Mouse (Mus musculus): ENCODE results near the gene Arhgef6. TPM values are rescaled to one million over a fixed set of nuclear protein-coding genes. Genes with fewer than 3 reads are reported as not detected.

Gene Arhgef6
- polyA plus RNA-seq (2012; rRNA removed), result 1.8 TPM in 2 replicates

DNA sequence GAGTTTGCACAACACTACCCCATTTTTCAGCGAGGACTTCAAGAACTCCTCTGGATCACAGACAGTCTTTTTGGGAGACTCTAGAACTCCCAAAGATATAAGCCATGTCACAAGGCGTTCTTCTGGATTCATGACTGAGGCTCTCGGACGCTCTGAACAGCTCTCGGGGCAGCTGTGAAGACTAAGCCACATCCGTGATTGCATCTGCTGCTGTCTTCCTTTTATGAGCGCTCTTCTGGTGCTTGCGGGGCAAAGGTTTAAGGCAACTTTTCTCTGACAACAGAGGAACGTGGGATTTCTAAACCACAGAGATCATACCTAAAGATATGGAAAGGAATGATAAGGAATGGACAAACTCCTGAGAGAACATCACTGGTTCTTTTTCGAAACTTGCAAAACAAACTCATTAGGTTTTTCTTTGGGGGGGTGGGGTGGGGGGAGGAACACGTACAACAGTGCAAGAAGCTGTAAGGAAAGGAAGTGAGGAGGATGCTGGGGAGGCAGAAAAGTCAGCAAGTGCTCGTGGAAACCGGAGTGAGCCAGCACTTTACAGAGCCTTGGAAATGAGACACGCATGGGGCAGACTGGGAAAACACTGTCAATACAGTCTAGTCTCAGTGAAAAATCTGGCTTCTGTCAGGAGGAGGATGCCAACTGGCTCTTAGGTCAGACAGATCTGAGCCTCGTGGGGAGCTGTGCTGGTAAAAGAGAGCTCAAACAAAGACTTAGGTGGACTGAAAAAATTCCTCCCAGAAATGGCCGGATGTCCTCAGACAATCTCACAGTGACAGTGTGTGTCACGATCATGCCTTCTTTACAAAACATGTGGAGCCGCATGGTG lies at the start of gene Arhgef6:
Gene Arhgef6 (minus strand): TSS at position 359 of the 841 bp plus-strand sequence.

DNA sequence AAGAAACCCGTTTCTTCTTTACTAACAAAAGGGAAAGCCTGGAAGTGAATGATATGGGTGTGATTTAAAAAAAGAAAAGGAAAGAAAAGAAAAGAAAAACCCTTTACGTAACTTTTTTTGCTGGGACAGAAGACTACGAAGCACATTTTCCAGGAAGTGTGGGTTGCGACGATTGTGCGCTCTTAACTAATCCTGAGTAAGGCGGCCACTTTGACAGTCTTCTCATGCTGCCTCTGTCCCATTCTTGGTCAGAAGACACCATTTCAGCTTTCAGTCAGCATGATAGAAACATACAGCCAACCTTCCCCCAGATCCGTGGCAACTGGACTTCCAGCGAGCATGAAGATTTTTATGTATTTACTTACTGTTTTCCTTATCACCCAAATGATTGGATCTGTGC lies 126.7 kb downstream of the Arhgef6 start, which contains the start of gene Cd40lg:
Gene Cd40lg (plus strand): TSS at position 268 of the 400 bp plus-strand sequence.

Other genes starting within 250 kb of the Arhgef6 start
- gene Cd40lg, start 126.6 kb downstream of the Arhgef6 start, polyA plus RNA-seq (2012; rRNA removed), result not detected in 2 replicates
- 1.3 and 1.7 TPM in 2 replicates for gene Rbmx, start 54.3 kb upstream of the Arhgef6 start, polyA plus RNA-seq (2012; rRNA removed)
- gene Gm364, start 70.4 kb upstream of the Arhgef6 start, polyA plus RNA-seq (2012; rRNA removed), result not detected in 2 replicates
- not detected in 2 replicates for gene Gpr101, start 165.0 kb upstream of the Arhgef6 start, polyA plus RNA-seq (2012; rRNA removed)